Mouse (Mus musculus) CD4-positive, CD25-positive, alpha-beta regulatory T cell, adult 4 months (primary cell): ENCODE measurements at regions not wholly inside any gene's neighbourhood (a gene's known extent, or its start where the extent isn't known, plus 50 kb on each side); places are given as distances from the start of the nearest gene placed in this dataset.

ENCODE experiments used
- ATAC-seq: one replicate; pipeline ENCODE4 v1.8.0; 2017

DNA sequence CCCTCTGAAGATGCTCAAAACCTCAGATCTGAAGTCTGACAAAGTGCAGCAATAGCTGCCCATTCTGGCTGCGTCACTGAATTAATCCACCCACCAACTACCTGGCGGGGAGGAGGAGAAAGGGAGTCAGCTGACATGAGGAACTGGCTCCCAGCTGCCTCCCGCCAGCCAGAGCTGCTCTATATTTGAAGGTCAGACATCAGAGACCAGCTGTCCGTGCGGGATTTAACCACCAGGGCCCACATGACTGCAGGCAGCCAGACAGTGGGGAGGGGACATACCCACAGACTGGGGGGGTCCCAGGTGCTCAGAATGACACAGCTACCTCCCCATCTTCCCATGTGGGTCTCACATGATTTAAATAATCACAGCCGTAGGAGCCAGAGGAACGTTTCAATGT is 94.8 kb upstream of the Aldh1b1 start:
- no peak for ATAC-seq

GRCm38 (mm10) chr4:45699601-45700000 is 99.2 kb upstream of the Aldh1b1 start:
- no peak for ATAC-seq

DNA sequence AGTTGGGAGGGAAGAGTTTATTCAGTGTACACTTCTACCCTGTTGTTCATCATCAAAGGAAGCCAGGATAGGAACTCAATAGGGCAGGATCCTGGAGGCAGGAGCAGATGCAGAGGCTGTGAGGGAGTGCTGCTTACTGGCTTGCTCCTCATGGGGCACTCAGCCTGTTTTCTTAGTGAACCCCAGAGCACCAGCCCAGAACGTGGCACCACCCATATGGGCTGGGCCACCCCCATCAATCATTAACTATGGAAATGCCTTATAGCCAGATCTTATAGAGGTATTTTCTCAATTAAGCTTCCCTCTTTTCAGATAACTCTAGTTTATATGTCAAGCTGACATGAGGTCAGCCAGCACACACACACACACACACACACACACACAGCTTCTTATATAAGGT is 103.6 kb upstream of the Aldh1b1 start:
- ATAC-seq, result no peak

GRCm38 (mm10) chr4:45689991-45690916 is 108.6 kb upstream of the Aldh1b1 start:
- no peak for ATAC-seq

GRCm38 (mm10) chr4:45689572-45689971 is 109.2 kb upstream of the Aldh1b1 start:
- ATAC-seq, result no peak

DNA sequence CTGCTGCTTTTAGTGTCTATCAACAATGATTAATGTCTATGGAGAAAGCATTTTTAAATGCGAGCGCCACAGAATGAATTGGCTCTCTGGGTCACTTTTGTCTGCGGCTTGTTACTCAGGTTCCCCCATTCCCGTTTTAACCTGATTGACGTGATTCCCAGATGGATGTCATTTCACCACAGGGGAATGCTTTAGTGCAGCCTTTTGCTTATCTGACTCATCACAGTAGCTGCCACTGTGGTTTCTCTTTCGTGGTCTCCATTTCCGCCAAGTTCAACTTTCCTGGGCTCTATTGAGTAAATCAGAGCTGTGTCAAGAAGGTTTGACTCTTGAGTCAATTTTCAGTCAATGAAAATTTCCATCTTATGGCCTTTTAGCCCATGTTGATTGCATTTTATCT is 110.6 kb upstream of the Aldh1b1 start:
- no peak for ATAC-seq

GRCm38 (mm10) chr4:45685031-45685430 is 113.8 kb upstream of the Aldh1b1 start:
- ATAC-seq, result no peak

- ATAC-seq, result no peak
These were observed 115.6 kb upstream of the Aldh1b1 start for GRCm38 (mm10) chr4:45683205-45683604.

DNA sequence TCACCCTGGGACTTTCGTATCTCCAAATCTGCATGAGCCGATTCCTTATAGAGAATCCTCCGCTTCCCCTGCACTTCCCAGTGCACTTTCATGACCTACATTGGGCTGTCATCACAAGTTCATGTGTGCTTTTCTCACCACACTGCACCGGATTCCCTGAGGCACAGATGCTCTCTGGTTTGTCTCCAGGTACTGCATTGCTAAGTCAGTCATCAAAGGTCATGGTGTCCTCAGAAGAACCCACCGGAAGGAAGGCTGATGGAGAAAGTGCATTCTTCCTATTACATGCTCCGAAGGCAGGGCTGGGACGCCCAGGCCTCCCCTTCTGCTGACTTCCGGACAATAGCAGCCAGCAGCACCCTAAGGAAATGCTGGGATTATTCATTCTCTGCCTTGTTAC is 116.1 kb upstream of the Aldh1b1 start:
- ATAC-seq, result no peak

DNA sequence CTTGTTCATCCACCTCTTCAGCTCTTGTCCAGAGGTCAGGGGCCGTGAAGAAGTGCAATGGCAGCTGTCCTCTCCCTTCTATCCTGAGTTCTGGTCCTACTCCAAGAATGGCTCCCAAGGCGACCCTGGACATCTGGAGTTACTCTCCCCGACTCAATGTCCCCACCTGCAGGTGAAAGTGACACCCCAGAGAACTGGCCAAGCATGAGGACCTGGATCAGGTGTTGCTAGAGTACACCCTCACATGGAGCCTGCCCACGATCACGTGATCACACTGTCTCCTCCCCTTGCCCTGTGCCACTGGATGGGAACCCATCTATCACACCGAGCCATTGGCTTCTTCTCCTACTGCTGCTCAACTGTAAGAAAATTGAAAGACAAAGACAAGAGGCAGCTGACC is 122.7 kb upstream of the Aldh1b1 start:
- no peak for ATAC-seq

DNA sequence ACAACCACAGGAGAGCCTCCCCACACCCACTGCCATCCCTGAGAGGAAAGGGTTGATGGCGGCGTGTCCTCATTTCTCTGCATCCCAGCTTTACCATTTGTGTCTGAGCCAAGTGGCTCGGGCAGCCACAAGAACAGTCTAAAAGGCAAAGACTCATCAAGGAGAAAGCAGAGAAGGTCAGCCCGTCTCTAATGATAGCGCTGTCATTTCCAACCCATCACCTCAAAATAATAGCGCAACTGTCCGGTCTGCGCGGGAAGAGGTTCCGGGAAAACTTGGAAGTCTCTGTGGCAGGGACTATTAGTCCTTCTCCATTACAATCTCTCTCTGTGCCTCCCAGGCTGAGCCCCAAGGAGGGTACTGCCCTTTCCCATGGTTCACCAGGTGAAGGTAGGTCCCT is 124.5 kb upstream of the Aldh1b1 start:
- ATAC-seq, result no peak

DNA sequence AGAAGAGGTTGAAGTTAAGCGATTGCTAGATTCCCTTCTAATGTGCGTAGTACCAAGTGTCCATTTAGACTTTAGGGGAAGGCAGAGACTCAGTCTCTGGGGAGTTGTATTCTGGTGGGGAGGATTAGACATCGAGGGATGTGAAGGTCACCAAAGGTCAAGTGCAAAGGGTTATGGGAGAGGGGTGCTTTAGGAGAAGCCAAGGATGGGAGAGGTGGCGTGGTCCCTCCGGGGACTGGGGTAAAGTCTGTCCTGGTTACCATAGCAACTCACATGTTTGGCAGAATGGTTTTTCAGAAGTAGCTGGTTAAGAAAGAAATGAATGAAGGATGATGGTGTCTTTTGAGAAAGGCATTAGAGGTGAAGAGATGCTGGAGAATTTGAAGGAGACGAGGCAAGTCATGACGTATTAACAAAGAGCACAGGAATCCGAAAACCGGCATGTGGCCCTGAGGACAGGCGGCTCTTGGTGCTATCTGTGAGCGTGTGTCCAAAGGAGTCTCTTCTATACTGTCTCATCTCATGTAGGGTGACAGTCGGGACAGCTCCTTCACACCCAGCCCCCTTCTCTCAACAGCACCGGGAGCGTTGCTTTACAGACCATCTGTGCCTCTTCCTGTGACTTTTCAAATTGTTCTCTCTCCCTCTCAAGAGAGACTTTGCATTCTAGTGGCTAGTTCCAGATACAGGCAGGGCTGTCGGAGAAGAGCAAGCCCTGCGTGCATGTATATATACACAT is 125.6 kb upstream of the Aldh1b1 start:
- no peak for ATAC-seq

GRCm38 (mm10) chr4:45672262-45673076 is 126.4 kb upstream of the Aldh1b1 start:
- ATAC-seq, result no peak

DNA sequence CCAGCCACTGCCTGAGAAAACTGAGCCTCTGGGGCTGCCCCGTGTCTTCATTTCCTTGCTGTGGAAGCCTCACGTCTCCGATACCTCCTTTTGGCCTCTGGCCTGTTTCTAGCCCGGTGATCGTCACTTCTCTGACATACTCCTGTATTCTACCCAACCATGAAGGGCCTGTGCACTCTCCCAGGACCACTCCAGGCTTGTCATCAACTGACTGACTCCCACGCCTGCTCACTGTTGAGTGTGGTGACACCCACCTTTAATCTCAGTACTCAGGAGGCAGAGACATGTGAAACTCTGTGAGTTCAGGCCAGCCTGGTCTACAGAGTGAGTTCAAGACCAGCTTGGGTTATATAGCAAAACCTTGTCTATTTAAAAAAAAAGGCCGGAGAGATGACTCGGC is 132.1 kb upstream of the Shb start:
- ATAC-seq, result no peak

GRCm38 (mm10) chr4:45657350-45657978 is 125.2 kb upstream of the Shb start:
- ATAC-seq, result no peak

DNA sequence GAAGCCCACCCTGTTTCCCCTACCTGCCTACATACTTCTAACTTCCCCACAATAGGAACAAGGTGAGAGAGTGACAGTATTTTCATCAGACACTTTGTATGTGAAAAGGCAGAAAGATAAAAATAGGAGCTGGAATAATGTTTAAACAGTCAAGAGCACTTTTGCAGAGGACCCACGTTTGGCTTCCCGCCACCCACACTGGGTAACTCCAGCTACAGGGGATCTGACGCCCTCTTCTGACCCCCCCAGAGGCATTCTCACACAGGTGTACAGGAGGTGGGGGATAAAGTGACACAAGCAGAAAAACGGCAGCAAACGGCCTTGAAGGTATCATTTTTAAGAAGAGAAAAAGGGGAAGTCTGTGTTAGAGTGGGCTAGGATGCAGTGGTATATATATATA is 123.5 kb upstream of the Shb start:
- ATAC-seq, result no peak

GRCm38 (mm10) chr4:45654804-45655155 is 122.5 kb upstream of the Shb start:
- ATAC-seq, result no peak

- no peak for ATAC-seq
These were observed 121.9 kb upstream of the Shb start for GRCm38 (mm10) chr4:45654019-45654803.

DNA sequence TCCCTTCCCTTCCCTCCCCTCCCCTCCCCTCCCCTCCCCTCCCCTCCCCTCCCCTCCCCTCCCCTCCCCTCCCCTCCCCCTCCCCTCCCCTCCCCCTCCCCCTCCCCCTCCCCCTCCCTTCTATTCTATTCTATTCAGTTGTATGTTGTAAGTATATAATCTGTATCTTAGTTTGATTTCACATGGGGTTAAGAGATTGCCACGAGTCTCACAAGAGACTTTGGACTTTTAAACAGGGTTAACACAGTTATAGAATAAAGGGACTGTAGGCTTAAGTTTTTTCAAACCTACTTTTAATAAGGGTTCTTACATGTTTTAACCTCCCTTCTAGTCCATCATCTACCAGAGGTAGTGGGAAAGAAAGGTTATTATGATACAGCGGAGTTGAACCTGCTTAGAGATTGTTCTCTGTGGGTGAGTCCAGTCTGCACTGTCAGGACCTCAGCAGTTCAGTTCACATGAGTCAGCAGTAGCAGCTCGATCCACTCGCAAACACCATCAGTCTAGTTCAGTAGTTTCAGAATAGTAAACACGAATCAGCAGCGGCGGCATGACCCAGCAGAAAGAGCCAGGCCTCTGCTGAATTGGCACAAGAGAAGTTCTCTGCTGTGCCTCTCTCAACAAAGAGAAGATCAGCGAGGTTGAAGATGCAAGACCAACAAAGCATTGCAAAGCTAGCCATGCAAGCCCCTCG is 116.8 kb upstream of the Shb start:
- no peak for ATAC-seq

DNA sequence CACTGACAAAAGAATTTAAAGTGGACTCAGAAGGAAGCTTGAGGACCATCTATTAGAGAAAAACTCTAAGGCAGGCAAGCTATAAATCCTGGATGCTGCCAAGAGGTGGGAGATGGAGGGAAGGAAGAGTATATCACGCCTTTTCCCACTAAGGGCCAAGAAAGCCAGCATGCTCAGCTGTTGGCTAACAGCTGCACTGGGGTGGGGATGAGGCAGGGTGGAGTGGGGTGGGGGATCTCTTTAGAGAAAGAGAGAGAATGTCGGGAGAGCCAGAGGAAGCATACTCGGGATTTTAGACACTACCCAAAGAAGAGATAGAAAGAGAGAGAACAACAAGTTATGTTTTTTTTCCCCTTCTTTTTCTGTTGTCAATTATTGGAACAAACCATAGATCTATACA is 115.2 kb upstream of the Shb start:
- no peak for ATAC-seq

- no peak for ATAC-seq
These were observed 110.3 kb upstream of the Shb start for GRCm38 (mm10) chr4:45642604-45643003.
